Mouse (Mus musculus): ENCODE measurements around the gene Dmbx1. TPM values are rescaled to one million over a fixed set of nuclear protein-coding genes. Genes with fewer than 3 reads are reported as not detected.

Dmbx1 gene
- polyA plus RNA-seq, 1 experiment = not detected

DNA sequence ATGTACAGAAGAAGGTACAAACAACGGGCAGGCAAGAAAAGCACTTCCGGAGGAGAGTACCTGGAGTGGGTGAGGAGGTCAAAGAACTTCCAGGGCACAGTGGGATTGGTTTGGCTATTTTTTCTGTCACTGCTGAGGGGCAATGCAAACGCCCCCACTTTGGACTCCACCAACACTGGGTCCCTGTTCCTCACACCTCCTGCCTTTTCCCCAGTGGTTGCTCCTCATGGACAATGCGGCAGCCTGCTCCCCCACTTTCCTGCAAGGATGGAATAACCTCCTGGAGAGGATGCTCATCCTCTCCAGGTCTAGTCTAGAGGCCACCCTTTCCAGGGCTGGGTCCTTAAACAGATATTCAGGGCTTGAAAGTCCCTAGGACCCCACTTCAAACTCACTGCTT is 39.2 kb upstream of the Dmbx1 start:
- WGBS = 73% methylated on average over 4 of the region's 4 CpGs
- Histone ChIP-seq H3K4me3 (replicated peaks; ENCODE audit: control insufficient read depth, low read depth, low read length) (no peak overlapping the region), H3K27ac (ENCODE audit: control insufficient read depth, insufficient read depth, low read depth, low read length, poor library complexity) (no peak overlapping the region), H3K4me1 (ENCODE audit: control insufficient read depth, insufficient read depth, low read length) (no peaks in the 10 kb centered on the region)
- TF ChIP-seq POLR2A (IDR thresholded peaks at IDR 0.05; ENCODE audit: borderline replicate concordance, control insufficient read depth, low read depth, low read length) (no peak), CTCF (IDR thresholded peaks at IDR 0.05; ENCODE audit: control insufficient read depth, insufficient read depth, low read length) (no peak)

DNA sequence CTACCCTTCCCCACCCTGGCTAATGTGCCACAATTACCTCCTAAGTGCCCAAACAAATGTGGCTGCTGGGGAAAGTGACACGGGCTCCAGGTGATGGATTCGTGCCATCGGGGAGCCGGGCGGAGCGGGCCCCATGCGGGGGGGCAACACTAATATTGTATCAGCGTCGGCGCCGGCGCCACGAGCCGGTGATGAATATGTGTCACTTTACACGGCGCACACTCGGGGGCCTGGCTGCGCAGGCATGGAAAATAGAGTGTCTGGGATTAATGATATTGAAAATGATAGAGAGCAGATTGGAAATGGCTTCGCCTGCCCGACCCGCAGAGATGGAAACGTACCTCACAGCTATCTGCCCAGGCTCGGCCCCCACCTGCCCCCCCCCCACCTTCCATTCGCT is 32.8 kb upstream of the Dmbx1 start:
- Histone ChIP-seq H3K4me3 (replicated peaks; ENCODE audit: control insufficient read depth, low read depth, low read length) (no peak overlapping the region), H3K27ac (ENCODE audit: control insufficient read depth, insufficient read depth, low read depth, low read length, poor library complexity) (no peak overlapping the region; the same call in 1 of the 2 replicates), H3K4me1 (ENCODE audit: control insufficient read depth, insufficient read depth, low read length) (no peaks in the 10 kb centered on the region)
- WGBS = 66% methylated on average over 24 of the region's 24 CpGs
- no peak for TF ChIP-seq POLR2A (IDR thresholded peaks at IDR 0.05; ENCODE audit: borderline replicate concordance, control insufficient read depth, low read depth, low read length)
- no peak for TF ChIP-seq CTCF (IDR thresholded peaks at IDR 0.05; ENCODE audit: control insufficient read depth, insufficient read depth, low read length)

DNA sequence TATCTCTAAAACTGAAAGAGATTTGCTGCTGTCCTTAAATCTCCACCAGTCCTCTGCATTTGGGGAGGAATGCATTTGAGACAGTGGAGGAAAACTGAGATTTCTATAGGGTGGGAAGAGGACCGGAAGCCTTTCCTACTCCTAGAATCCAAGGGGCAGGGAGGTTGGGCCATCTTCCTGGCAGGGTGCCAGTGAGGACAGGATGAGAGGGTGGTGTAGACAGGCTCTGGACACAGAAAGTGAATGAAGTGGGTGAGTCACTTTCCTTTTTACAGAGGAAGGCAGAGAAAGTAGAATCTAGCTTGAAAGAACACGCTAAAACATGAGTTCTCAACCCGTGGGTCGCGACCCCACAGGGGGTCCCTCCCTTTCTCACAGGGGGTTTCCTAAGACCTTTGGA is 24.7 kb upstream of the Dmbx1 start:
- Histone ChIP-seq H3K4me1 (ENCODE audit: control insufficient read depth, insufficient read depth, low read length) (no peaks in the 10 kb centered on the region), H3K4me3 (replicated peaks; ENCODE audit: control insufficient read depth, low read depth, low read length) (no peak overlapping the region), H3K27ac (ENCODE audit: control insufficient read depth, insufficient read depth, low read depth, low read length, poor library complexity) (no peak overlapping the region)
- WGBS = 15% methylated on average over 5 of the region's 5 CpGs
- no peak for TF ChIP-seq POLR2A (IDR thresholded peaks at IDR 0.05; ENCODE audit: borderline replicate concordance, control insufficient read depth, low read depth, low read length)
- TF ChIP-seq CTCF (IDR thresholded peaks at IDR 0.05; ENCODE audit: control insufficient read depth, insufficient read depth, low read length) = no peak

DNA sequence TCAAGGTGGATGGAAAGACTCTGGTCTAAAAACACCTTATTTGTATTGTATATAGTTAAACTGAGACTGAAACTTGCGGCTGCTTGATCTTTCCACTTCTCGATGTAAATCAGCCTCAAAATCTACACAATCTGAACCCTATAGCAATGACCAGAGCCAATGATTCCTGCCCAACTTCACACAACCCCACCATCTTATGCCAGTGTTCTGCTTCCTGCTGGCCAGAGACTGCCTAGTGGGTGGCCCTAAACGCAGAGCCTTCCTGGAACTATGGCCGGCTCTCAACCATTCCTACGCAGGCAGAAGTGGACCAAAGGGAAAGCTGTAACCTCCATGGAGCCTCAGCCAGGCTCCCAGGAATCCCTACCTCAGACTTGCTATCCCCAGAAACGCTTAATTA is 24.0 kb upstream of the Dmbx1 start:
- TF ChIP-seq POLR2A (IDR thresholded peaks at IDR 0.05; ENCODE audit: borderline replicate concordance, control insufficient read depth, low read depth, low read length) (no peak), CTCF (IDR thresholded peaks at IDR 0.05; ENCODE audit: control insufficient read depth, insufficient read depth, low read length) (no peak)
- no peaks in the 10 kb centered on the region for H3K4me1 ChIP-seq (ENCODE audit: control insufficient read depth, insufficient read depth, low read length)
- WGBS = 27% methylated on average over 6 of the region's 6 CpGs

DNA sequence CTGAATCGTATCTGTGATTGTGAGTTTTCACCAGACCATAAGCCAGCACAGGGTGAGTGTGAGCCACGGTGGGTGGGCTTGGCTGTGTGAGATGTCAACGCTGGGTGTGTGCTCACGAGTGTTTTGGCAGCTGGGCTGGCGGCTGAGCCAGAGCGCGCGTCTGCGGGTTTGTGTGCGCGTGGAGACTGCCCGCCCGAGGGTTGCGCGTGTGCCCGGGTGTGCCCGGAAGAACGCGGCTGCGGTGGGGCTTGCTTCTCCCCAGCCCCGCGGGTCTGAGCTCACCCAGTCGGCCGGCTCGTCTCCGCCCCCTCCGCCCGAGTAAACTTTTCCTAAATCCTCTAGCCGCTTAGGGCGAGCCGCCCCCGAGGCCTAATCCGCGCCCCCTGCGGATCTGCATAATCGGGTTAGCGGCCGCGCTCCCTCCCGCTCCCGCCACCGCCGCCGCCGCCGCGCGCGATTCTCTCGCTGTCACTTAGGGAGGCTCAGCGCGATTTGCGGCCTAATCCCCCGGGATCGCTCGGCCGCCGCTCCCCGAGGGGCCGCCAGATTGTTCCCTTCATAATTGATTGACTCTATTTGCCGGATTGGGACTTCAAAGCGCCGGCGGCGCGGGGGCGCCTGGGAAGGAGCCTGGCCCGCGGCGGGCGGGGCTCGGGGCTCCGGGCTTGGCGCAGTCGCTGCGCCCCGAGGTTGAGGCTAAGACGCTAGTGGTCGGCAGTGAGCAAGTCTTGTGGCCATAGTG is 23.1 kb upstream of the Dmbx1 start:
- Histone ChIP-seq H3K4me1 (ENCODE audit: control insufficient read depth, insufficient read depth, low read length) (no peaks in the 10 kb centered on the region), H3K4me3 (replicated peaks; ENCODE audit: control insufficient read depth, low read depth, low read length) (no peak overlapping the region), H3K27ac (ENCODE audit: control insufficient read depth, insufficient read depth, low read depth, low read length, poor library complexity) (no peak overlapping the region; the same call in 1 of the 2 replicates)
- 1% methylated on average over 79 of the region's 79 CpGs for WGBS
- TF ChIP-seq CTCF (IDR thresholded peaks at IDR 0.05; ENCODE audit: control insufficient read depth, insufficient read depth, low read length) = no peak
- TF ChIP-seq POLR2A (IDR thresholded peaks at IDR 0.05; ENCODE audit: borderline replicate concordance, control insufficient read depth, low read depth, low read length) = no peak

More for the DNA sequence above, 24.0 kb upstream of the Dmbx1 start:
- Histone ChIP-seq H3K27ac (ENCODE audit: control insufficient read depth, insufficient read depth, low read depth, low read length, poor library complexity) (no peak overlapping the region), H3K4me3 (replicated peaks; ENCODE audit: control insufficient read depth, low read depth, low read length) (no peak overlapping the region)

DNA sequence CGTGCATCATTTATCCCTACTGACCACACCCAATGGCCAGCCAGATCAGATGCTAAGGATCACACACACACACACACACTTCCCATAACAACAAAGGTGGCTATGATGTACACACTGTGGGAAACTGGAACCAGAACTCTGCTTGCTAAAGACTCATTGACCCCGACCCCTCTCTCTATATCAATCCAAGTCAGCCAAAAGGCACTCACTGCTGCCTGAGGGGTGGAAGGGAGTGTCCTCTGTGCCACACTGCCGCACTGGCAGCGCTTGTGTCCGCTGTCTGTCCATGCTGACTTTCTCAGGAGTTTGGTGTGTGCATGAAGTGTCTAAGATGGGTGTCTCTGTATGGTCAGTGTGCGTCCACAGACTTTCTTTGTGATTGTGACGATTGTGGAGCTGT is 22.3 kb upstream of the Dmbx1 start:
- TF ChIP-seq POLR2A (IDR thresholded peaks at IDR 0.05; ENCODE audit: borderline replicate concordance, control insufficient read depth, low read depth, low read length) (no peak), CTCF (IDR thresholded peaks at IDR 0.05; ENCODE audit: control insufficient read depth, insufficient read depth, low read length) (no peak)
- H3K4me1 ChIP-seq (ENCODE audit: control insufficient read depth, insufficient read depth, low read length) = no peaks in the 10 kb centered on the region
- WGBS = 23% methylated on average over 7 of the region's 7 CpGs

DNA sequence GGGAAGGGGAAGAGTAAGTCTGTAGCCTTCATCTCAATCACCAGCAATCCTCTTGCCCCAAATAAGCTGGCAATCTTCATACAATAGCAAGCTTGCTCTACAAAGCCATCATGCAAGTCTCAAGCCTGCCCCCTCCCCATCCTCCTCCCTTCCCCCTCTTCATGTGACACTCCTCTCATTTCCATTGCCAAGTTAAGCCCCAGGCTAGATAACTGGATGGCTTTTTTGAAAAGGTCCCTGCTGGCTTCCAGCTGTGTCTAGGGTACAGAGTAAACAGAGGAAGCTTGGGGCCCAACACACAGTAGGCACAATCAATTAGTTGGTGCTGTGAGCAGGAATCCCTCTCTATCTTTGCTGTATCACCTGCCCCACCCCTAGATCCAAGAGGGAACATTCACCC is 19.8 kb upstream of the Dmbx1 start:
- H3K4me1 ChIP-seq (ENCODE audit: control insufficient read depth, insufficient read depth, low read length) = no peaks in the 10 kb centered on the region
- H3K27ac ChIP-seq (ENCODE audit: control insufficient read depth, insufficient read depth, low read depth, low read length, poor library complexity) = no peak overlapping the region
- TF ChIP-seq CTCF (IDR thresholded peaks at IDR 0.05; ENCODE audit: control insufficient read depth, insufficient read depth, low read length) = no peak
- TF ChIP-seq POLR2A (IDR thresholded peaks at IDR 0.05; ENCODE audit: borderline replicate concordance, control insufficient read depth, low read depth, low read length) = no peak
- H3K4me3 ChIP-seq (replicated peaks; ENCODE audit: control insufficient read depth, low read depth, low read length) = no peak overlapping the region

More for the DNA sequence above, 22.3 kb upstream of the Dmbx1 start:
- H3K27ac ChIP-seq (ENCODE audit: control insufficient read depth, insufficient read depth, low read depth, low read length, poor library complexity) = no peak overlapping the region
- H3K4me3 ChIP-seq (replicated peaks; ENCODE audit: control insufficient read depth, low read depth, low read length) = no peak overlapping the region

DNA sequence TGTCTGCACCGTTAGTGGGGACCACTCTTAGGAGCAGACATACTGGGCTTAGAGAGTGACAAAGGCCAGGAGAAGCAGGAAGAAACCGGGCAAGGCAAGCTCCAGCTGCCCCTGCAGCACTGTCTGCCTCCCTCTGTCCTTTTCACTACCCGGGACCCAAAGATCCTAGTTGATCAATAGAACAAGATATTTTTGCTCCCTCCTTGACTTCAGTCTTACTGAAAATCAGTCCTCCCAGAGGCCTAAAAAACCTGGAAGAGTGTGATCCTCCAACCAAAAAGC is 15.7 kb upstream of the Dmbx1 start:
- Histone ChIP-seq H3K27ac (ENCODE audit: control insufficient read depth, insufficient read depth, low read depth, low read length, poor library complexity) (no peak overlapping the region), H3K4me1 (ENCODE audit: control insufficient read depth, insufficient read depth, low read length) (no peaks in the 10 kb centered on the region), H3K4me3 (replicated peaks; ENCODE audit: control insufficient read depth, low read depth, low read length) (no peak overlapping the region)
- 6% methylated on average over 3 of the region's 3 CpGs for WGBS
- TF ChIP-seq POLR2A (IDR thresholded peaks at IDR 0.05; ENCODE audit: borderline replicate concordance, control insufficient read depth, low read depth, low read length) (no peak), CTCF (IDR thresholded peaks at IDR 0.05; ENCODE audit: control insufficient read depth, insufficient read depth, low read length) (no peak)

Data from bone marrow, adult 2 months (tissue).